Mouse (Mus musculus): ENCODE measurements around the gene Psma6. TPM values are rescaled to one million over a fixed set of nuclear protein-coding genes. Genes with fewer than 3 reads are reported as not detected.

Gene Psma6
- 19.6 and 23.1 TPM in 2 replicates for polyA plus RNA-seq (2012)

GRCm38 (mm10) chr12:55384023-55384749 lies at the start of gene Psma6:
Psma6 (plus strand) TSS chr12:55384222.

Other genes with a start within 250 kb of the Psma6 start
- 61.9 and 70.2 TPM in 2 replicates for gene Srp54b, start 229.1 kb upstream of the Psma6 start, polyA plus RNA-seq (2012)
- not detected in 2 replicates for gene 1700047I17Rik2, start 184.6 kb upstream of the Psma6 start, polyA plus RNA-seq (2012)
- 1.9 and 2.6 TPM in 2 replicates for gene Srp54c, start 154.1 kb upstream of the Psma6 start, polyA plus RNA-seq (2012)
- 1.6 and 2.1 TPM in 2 replicates for gene 1110008L16Rik, start 84.6 kb upstream of the Psma6 start, polyA plus RNA-seq (2012)
- gene Ppp2r3c, start 81.2 kb upstream of the Psma6 start, polyA plus RNA-seq (2012), result 0.91 and 1.0 TPM in 2 replicates
- gene Nfkbia, start 108.4 kb downstream of the Psma6 start, polyA plus RNA-seq (2012), result 253 and 486 TPM in 2 replicates
- not detected in 2 replicates for gene Aldoart2, start 181.0 kb downstream of the Psma6 start, polyA plus RNA-seq (2012)
- 0.02 and 0.05 TPM in 2 replicates for gene Insm2, start 215.2 kb downstream of the Psma6 start, polyA plus RNA-seq (2012)

Measured in megakaryocyte-erythroid progenitor cell, adult 5 weeks (primary cell).